Mouse (Mus musculus) limb, embryonic 15.5 days (tissue): Measurements from ENCODE around the gene Cadm4. TPM values are rescaled to one million over a fixed set of nuclear protein-coding genes. Genes with fewer than 3 reads are reported as not detected.
A peak's percentile ranks its signal among the peaks of the same experiment; 100 is the strongest.

Experiments used
- ATAC-seq: fragments of 200-750 bp; cut with Nextera tagmentation; 2 replicates; pipeline ENCODE4 v1.8.0; 2017; ENCODE audit warnings: low read depth, moderate TSS enrichment; ENCODE audit not compliant: insufficient number of reproducible peaks, low FRiP score, low TSS enrichment
- H3K27ac ChIP-seq: fragments of 300-500 bp; sonication (generic); 2 replicates; pipeline ENCODE4 v1.5.1; 2015; ENCODE audit warnings: moderate library complexity, mild to moderate bottlenecking, inconsistent platforms
- H3K27me3 ChIP-seq: fragments of 300-500 bp; sonication (generic); 2 replicates; pipeline ENCODE4 v1.6.1; 2015; ENCODE audit warnings: inconsistent platforms
- H3K36me3 ChIP-seq: fragments of 300-500 bp; sonication (generic); 2 replicates; pipeline ENCODE4 v1.6.1; 2015; ENCODE audit warnings: inconsistent platforms
- H3K4me1 ChIP-seq: fragments of 300-500 bp; sonication (generic); 2 replicates; pipeline ENCODE4 v1.6.1; 2015; ENCODE audit warnings: inconsistent platforms
- H3K4me2 ChIP-seq: fragments of 300-500 bp; sonication (generic); 2 replicates; pipeline ENCODE4 v1.6.1; 2015; ENCODE audit warnings: mild to moderate bottlenecking, inconsistent platforms
- H3K4me3 ChIP-seq: fragments of 300-500 bp; sonication (generic); 2 replicates; pipeline ENCODE4 v1.5.1; 2015; ENCODE audit warnings: mild to moderate bottlenecking, inconsistent platforms
- H3K9ac ChIP-seq: fragments of 300-500 bp; sonication (generic); 2 replicates; pipeline ENCODE4 v1.6.1; 2015; ENCODE audit warnings: inconsistent platforms
- H3K9me3 ChIP-seq: fragments of 300-500 bp; sonication (generic); 2 replicates; pipeline ENCODE4 v1.6.1; 2016; ENCODE audit warnings: inconsistent platforms
- WGBS: fragments of 180-500 bp; shearing (Covaris S2); methylation state at CpG from one replicate; pipeline ENCODE4 v1.1.7; 2015; 5-methylcytosine and 5-hydroxymethylcytosine counted together
- polyA plus RNA-seq: library from polyadenylated mRNA; unstranded; fragments of >200 nt; fragmentation: Nextera tagmentation; extraction: Ambion mirVana; gene quantifications from 2 replicates; pipeline ENCODE4 v1.2.1, GENCODE M21; 2015

Cadm4 gene
- 5.0 and 6.3 TPM in 2 replicates for polyA plus RNA-seq

DNA sequence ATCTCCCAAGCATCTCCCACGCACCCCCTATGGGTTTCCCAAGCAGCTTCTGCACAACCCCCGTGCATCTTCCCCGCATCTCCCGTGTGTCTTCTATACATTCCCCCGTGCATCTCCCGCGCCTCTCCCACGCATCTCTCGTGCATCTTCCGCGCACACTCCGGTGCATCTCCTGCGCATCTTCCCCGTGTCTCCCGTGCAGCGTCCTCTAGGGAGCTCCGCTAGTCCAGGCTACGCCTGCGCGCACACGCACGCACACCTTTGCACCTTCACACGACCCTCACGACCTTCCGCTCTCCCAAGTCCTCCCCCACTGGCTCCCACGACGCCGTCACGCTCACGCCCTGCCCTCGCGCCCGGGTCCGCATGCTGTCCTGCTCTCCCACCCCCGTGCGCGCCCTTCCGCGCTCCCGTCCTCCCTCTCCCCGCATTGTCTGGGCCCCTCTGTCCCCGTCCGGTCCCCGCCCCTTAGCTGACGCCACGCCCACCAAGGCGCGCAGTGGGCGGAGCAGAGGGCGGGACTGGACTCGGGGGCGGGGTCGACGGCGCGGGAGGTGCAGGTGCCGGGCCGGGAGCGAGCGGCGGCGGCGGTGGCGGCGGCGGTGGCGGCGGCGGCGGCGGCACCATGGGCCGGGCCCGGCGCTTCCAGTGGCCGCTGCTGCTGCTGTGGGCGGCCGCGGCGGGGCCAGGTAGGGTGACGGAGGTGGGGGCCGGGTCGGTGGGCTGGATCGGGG, at the start of gene Cadm4:
Gene Cadm4, plus strand, starts transcription at position 550 of the 734 bp plus-strand sequence.
- Histone ChIP-seq H3K36me3 (no peaks in the 10 kb centered on the region), H3K4me2 (peak within 1 kb of the TSS; percentile 98), H3K9ac (peak within 1 kb of the TSS; percentile 44), H3K4me3 (peak within 1 kb of the TSS; percentile 65), H3K27me3 (peaks cover 33% of the 10 kb centered on the region; the same call in 1 of the 2 replicates), H3K4me1 (peaks cover 15% of the 10 kb centered on the region), H3K9me3 (no peaks in the 10 kb centered on the region), H3K27ac (no peak within 1 kb of the TSS)
- ATAC-seq = peak; percentile 68
- WGBS = under 1% methylated on average over 66 of the region's 83 CpGs

DNA sequence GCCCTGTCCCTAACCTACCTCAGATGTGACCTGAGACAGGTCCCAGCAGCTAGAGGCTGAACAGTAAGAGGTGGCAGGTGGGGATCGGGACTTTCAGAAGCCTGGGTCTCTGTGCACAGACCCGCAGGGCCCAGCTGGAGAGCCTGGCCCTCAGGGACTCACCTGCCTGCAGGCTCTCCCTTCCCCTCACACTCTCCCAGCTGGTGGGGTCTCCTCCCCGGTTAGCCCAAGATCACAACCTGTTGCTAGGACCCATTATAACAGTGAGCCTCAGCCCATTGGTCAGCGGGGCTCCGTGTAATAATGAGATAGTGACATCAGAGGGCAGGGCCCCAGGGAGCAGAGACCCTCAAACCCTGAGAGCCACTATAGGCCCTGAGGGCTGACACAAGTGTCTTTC, 46.5 kb upstream of the Cadm4 start:
- Histone ChIP-seq H3K4me1 (0 out of 2 replicates have a peak, but pooled peaks cover 2% of the 10 kb centered on the region), H3K36me3 (no peaks in the 10 kb centered on the region), H3K9ac (no peak overlapping the region), H3K4me2 (no peak overlapping the region), H3K27me3 (peaks cover 22% of the 10 kb centered on the region), H3K9me3 (no peaks in the 10 kb centered on the region; the same call in 1 of the 2 replicates), H3K4me3 (no peak overlapping the region), H3K27ac (no peak overlapping the region)
- 74% methylated on average over 5 of the region's 5 CpGs for WGBS
- ATAC-seq = no peak

DNA sequence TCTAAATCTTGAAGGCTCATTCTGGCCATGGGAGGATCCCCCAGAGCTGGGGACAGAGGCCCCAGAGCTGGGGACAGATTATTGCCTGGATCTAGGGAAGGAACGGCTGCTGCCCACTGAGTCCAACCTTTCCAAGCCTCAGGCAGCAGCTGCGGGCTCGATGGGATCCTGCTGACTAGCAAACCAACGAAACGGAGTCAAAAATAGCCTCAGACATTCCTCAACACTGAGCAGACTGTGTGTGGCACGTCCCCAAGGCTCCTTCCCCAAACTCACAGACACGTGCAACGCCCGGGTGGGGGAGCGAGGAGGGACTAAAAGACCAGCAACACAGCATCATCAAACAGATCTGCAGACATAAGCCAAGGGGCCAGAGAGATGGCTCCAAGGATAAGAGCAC, 43.8 kb upstream of the Cadm4 start:
- no peak overlapping the region for H3K9ac ChIP-seq
- WGBS = 56% methylated on average over 10 of the region's 10 CpGs
- 0 out of 2 replicates have a peak, but pooled peaks cover 2% of the 10 kb centered on the region for H3K4me1 ChIP-seq
- H3K27me3 ChIP-seq = peaks cover 11% of the 10 kb centered on the region
- no peaks in the 10 kb centered on the region; the same call in 1 of the 2 replicates for H3K9me3 ChIP-seq
- no peak overlapping the region for H3K4me3 ChIP-seq
- no peak overlapping the region for H3K4me2 ChIP-seq
- no peak overlapping the region for H3K27ac ChIP-seq
- no peaks in the 10 kb centered on the region for H3K36me3 ChIP-seq
- ATAC-seq = peak; percentile 32; the same call in 1 of the 2 replicates

DNA sequence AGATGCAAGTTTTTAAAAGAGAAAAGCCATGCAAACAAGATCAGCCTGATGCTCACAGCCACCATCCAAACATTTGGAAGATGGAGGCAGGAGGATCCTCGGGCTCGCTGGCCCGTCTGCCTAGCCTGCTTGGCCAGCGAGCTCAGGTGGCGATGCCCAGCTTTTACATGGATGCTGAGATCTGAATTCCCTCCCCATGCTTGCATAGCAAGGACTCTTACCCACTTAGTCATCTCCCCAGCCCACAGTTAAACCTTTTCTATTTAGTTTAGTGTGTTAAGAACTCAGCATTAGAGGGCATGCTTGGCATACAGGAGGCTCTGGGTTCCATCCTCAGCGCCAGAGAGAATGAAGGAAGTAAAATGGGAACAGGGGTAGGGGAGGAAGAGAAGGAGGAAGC, 42.6 kb upstream of the Cadm4 start:
- H3K27ac ChIP-seq = no peak overlapping the region
- 0 out of 2 replicates have a peak, but pooled peaks cover 2% of the 10 kb centered on the region for H3K4me1 ChIP-seq
- H3K9me3 ChIP-seq = no peaks in the 10 kb centered on the region
- H3K36me3 ChIP-seq = no peaks in the 10 kb centered on the region
- 76% methylated on average over 6 of the region's 6 CpGs for WGBS
- no peak for ATAC-seq
- no peak overlapping the region for H3K4me2 ChIP-seq
- no peak overlapping the region for H3K9ac ChIP-seq
- 0 out of 2 replicates have a peak, but pooled peaks cover under 1% of the 10 kb centered on the region for H3K27me3 ChIP-seq
- H3K4me3 ChIP-seq = no peak overlapping the region

DNA sequence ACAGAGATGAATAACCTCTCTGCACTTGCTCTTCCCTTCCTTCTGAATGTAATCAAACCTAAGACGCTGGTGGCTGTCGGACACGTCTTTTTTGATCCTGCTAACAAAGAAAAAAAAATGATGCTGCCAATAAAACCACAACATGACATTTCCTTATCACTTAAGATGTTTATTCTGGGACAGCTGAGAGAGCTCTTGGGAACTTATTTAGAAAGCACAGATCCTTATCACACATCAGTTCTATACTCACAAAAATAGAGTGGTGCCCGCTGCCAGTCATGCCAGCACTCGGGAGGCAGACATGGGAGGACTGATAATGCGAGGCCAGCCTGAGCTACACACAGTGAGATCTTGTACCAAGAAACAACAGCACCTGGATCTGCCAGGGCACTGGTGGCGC, 41.9 kb upstream of the Cadm4 start:
- H3K27ac ChIP-seq = no peak overlapping the region
- H3K9me3 ChIP-seq = no peaks in the 10 kb centered on the region
- H3K4me2 ChIP-seq = no peak overlapping the region
- no peak overlapping the region for H3K9ac ChIP-seq
- WGBS = 77% methylated on average over 7 of the region's 7 CpGs
- no peak overlapping the region for H3K4me3 ChIP-seq
- no peak for ATAC-seq
- no peaks in the 10 kb centered on the region for H3K27me3 ChIP-seq
- H3K4me1 ChIP-seq = 0 out of 2 replicates have a peak, but pooled peaks cover 2% of the 10 kb centered on the region
- no peaks in the 10 kb centered on the region for H3K36me3 ChIP-seq

DNA sequence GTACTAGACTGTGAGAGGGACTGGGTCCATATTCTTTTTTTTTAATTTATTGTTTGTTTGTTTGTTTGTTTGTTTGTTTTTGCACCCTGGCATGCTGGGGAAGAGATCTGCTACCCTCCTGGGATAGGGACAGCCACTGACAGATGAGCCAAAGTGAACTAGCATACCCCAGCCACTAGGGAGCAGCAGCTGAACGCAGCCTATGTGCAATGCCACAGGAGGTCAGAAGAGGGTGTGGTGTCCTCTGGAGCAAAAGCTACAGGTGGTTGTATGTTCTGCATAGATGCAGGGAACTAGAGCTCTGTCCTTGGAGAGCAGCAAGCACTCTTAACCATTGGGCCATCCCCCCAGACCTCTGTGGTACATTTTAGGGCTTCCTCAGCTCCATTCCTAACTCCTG, 40.0 kb upstream of the Cadm4 start:
- no peaks in the 10 kb centered on the region for H3K36me3 ChIP-seq
- H3K9ac ChIP-seq = no peak overlapping the region
- ATAC-seq = no peak
- H3K9me3 ChIP-seq = no peaks in the 10 kb centered on the region
- no peaks in the 10 kb centered on the region for H3K27me3 ChIP-seq
- H3K4me1 ChIP-seq = 0 out of 2 replicates have a peak, but pooled peaks cover 3% of the 10 kb centered on the region
- H3K27ac ChIP-seq = no peak overlapping the region
- WGBS = 6% methylated on average over 1 of the region's 1 CpGs
- H3K4me3 ChIP-seq = no peak overlapping the region
- no peak overlapping the region for H3K4me2 ChIP-seq

DNA sequence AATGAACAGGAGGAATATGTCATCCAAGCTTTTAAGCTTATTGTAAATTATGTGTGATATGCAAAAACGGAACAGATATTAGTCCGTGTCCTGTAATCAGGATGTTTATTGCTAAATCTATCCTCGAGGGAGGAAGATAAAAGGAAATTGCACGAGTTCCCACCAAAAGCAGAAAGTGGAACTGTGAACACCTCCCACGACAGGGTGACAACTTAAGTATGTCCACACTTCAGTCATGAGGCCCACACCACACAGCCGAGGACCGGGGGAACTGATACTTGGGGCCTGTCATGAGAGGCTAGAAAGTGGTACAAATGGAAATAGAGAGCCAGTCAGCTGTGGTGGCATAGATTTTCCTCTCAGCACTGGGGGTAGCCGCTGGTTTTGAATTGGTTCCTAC, 39.5 kb upstream of the Cadm4 start:
- Histone ChIP-seq H3K9me3 (no peaks in the 10 kb centered on the region), H3K4me2 (no peak overlapping the region), H3K36me3 (no peaks in the 10 kb centered on the region), H3K27ac (no peak overlapping the region), H3K4me3 (no peak overlapping the region), H3K27me3 (no peaks in the 10 kb centered on the region), H3K4me1 (0 out of 2 replicates have a peak, but pooled peaks cover 3% of the 10 kb centered on the region), H3K9ac (no peak overlapping the region)
- no peak for ATAC-seq
- WGBS = 65% methylated on average over 8 of the region's 8 CpGs

DNA sequence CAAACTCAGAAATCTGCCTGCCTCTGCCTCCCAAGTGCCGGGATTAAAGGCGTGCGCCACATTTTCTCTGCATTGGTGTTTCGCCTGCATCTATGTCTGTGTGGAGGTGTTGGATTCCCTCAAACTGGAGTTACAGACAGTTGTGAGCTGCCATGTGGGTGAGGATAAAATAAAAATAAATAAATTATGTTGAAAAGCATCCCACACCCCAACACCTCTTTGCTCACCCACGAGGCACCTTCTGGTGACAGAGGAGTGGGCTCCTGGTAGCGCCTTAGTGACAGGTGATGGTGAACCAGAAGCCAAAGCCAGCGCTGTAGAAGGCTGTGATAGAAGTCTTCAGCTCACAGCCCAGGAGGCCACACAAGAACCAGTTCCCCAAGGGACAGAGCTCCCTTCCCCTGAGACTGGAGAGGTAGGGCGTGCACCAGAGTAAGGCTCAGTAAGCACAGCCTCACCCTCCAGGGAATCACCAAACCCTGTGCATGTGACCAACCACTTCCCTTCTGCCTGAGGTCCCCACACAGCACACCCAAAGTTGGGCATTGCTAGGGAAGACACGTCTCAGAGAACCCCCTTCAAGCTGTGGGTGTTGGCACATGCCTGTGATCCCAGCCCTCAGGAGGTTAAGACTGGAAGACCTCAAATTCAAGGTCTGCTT, 36.4 kb upstream of the Cadm4 start:
- 88% methylated on average over 9 of the region's 9 CpGs for WGBS
- H3K9me3 ChIP-seq = no peaks in the 10 kb centered on the region
- H3K27ac ChIP-seq = no peak overlapping the region
- 0 out of 2 replicates have a peak, but pooled peaks cover 2% of the 10 kb centered on the region for H3K4me1 ChIP-seq
- no peak for ATAC-seq
- H3K4me3 ChIP-seq = no peak overlapping the region
- H3K9ac ChIP-seq = no peak overlapping the region
- H3K4me2 ChIP-seq = no peak overlapping the region
- no peaks in the 10 kb centered on the region for H3K27me3 ChIP-seq
- H3K36me3 ChIP-seq = no peaks in the 10 kb centered on the region

DNA sequence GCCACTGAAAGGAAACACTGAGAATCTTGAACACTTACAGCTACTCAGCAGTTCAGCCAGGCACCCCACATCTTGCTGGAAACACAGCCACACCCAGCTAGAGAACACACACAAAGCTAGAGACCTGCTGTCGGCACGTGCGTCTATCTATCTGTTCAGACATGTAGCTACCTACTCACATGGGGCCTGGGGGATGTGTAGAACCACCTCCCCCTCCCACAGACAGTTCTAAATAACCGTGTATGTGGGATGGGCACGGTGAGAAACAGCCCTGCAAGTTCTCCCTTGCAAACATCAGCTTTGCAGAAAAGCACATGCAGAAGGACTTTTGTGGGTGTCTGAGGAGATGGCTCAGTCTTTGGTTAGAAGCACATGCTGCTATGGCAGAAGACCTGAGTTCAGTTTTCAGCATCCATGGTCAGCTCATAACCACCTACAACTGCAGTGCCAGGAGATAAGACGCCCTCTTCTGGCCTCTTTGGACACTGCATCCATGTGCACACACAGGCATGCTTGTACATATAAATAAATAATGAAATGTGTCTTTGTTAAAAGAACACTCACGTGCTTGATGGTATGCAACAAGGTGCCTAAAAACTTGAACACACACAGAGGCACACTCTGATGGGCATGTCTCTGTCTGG, 35.0 kb upstream of the Cadm4 start:
- H3K27me3 ChIP-seq = no peaks in the 10 kb centered on the region
- 66% methylated on average over 7 of the region's 7 CpGs for WGBS
- H3K9me3 ChIP-seq = no peaks in the 10 kb centered on the region
- H3K4me1 ChIP-seq = 0 out of 2 replicates have a peak, but pooled peaks cover 2% of the 10 kb centered on the region
- no peak for ATAC-seq
- H3K27ac ChIP-seq = no peak overlapping the region
- H3K9ac ChIP-seq = no peak overlapping the region
- H3K4me3 ChIP-seq = no peak overlapping the region
- no peaks in the 10 kb centered on the region for H3K36me3 ChIP-seq
- H3K4me2 ChIP-seq = no peak overlapping the region

DNA sequence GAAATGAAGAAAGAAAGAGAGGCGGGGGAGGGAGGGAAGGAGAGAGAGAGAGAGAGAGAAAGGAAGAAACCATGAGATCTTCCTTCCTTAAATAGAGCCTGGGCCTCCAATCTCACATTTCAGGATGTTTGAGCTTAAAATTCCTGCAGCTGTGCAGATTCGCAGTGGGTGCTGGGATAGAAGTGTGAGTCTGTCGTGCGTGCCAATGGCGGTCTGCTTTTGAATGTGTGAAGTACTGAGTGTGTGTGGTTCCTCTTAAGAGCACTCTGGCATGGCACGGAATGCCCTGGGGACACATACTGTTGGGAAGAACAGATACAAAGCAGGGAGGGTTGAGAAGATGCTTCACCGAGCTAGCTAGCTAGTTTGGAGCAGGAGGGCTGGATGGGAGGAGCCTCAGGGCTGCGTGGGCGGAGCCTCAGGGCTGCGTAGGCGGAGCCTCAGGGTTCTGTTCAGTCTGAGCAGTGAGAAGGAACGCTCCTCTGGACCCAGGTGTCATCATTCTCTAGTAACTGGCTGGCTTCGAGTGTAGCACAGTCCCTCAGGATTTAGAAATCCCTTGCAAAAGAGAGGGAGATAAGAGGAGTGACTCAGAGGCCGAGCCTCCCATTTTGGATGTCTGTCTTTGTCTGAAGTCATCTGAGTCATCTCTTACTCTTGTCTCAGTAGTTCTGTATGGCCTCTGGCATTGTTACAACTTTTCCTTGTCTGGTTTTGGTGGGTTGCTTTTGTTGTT, 32.9 kb upstream of the Cadm4 start:
- no peaks in the 10 kb centered on the region for H3K9me3 ChIP-seq
- H3K4me1 ChIP-seq = 0 out of 2 replicates have a peak, but pooled peaks cover 2% of the 10 kb centered on the region
- WGBS = 56% methylated on average over 14 of the region's 14 CpGs
- H3K4me2 ChIP-seq = no peak overlapping the region
- no peak overlapping the region for H3K4me3 ChIP-seq
- ATAC-seq = no peak
- H3K36me3 ChIP-seq = no peaks in the 10 kb centered on the region
- no peaks in the 10 kb centered on the region for H3K27me3 ChIP-seq
- H3K27ac ChIP-seq = no peak overlapping the region
- H3K9ac ChIP-seq = no peak overlapping the region

DNA sequence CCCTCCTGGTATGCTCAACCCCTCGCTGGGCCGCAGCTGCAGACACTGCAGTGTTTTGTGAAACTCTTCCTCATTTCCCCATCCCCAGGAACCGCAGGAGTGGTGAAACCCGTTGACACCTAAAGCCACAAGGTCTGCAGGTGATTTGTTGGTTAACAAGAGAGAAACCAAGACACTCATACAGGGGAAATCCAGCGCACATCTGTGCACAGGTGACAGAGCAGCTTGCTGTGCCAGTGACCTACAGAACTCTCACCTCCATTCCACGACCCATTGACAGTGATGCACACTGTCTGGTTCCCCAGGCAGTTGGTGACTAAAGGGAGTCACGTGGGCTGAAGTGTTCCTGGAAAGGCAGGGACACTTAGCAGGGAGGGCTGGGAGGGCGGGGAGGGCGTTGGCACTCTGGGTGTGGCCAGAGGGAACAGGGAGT, 31.2 kb upstream of the Cadm4 start:
- Histone ChIP-seq H3K9ac (no peak overlapping the region), H3K4me2 (no peak overlapping the region), H3K36me3 (no peaks in the 10 kb centered on the region), H3K9me3 (no peaks in the 10 kb centered on the region), H3K27ac (no peak overlapping the region), H3K4me1 (0 out of 2 replicates have a peak, but pooled peaks cover 2% of the 10 kb centered on the region), H3K27me3 (no peaks in the 10 kb centered on the region), H3K4me3 (no peak overlapping the region)
- ATAC-seq = no peak
- 52% methylated on average over 9 of the region's 9 CpGs for WGBS
